Mouse (Mus musculus) stomach, postnatal 0 days (tissue): ENCODE measurements around the gene Pdcd7. TPM values are rescaled to one million over a fixed set of nuclear protein-coding genes. Genes with fewer than 3 reads are reported as not detected.
A peak's percentile ranks its signal among the peaks of the same experiment; 100 is the strongest.
"Not testable (repeated sequence)": the region's sequence is repeated elsewhere in the genome, so short reads cannot be mapped to it uniquely, and the experiment has no call there.

Experiments
- ATAC-seq: fragments of 200-750 bp; cut with Nextera tagmentation; 2 replicates; pipeline ENCODE4 v1.8.0; 2017; ENCODE audit not compliant: low FRiP score, low TSS enrichment
- DNase-seq: peaks from one replicate; pipeline ENCODE4 v3.0.0-alpha.2; 2016; ENCODE audit warnings: low spot score
- H3K27ac ChIP-seq: fragments of 300-500 bp; sonication (generic); replicated peaks from 2 replicates; pipeline ENCODE4 v1.5.1; 2014; ENCODE audit warnings: mild to moderate bottlenecking, control low read depth
- H3K27me3 ChIP-seq: fragments of 300-500 bp; sonication (generic); 2 replicates; pipeline ENCODE4 v1.6.1; 2014; ENCODE audit warnings: low read length; ENCODE audit not compliant: control insufficient read depth, insufficient read depth
- H3K36me3 ChIP-seq: fragments of 300-500 bp; sonication (generic); 2 replicates; pipeline ENCODE4 v1.6.1; 2014; ENCODE audit warnings: low read length, mixed read lengths; ENCODE audit not compliant: control insufficient read depth, insufficient read depth
- H3K4me1 ChIP-seq: fragments of 300-500 bp; sonication (generic); replicated peaks from 2 replicates; pipeline ENCODE4 v1.6.1; 2014; ENCODE audit warnings: antibody characterized with exemption; ENCODE audit not compliant: control insufficient read depth, insufficient read depth
- H3K4me2 ChIP-seq: fragments of 300-500 bp; sonication (generic); replicated peaks from 2 replicates; pipeline ENCODE4 v1.6.1; 2014; ENCODE audit warnings: low read depth, mild to moderate bottlenecking, control low read depth, moderate library complexity
- H3K4me3 ChIP-seq: fragments of 300-500 bp; sonication (generic); 2 replicates; pipeline ENCODE4 v1.5.1; 2014; ENCODE audit warnings: low read depth, low read length, control low read depth
- H3K9ac ChIP-seq: fragments of 300-500 bp; sonication (generic); 2 replicates; pipeline ENCODE4 v1.6.1; 2014; ENCODE audit warnings: mild to moderate bottlenecking, low read length, control low read depth, mixed read lengths
- H3K9me3 ChIP-seq: fragments of 300-500 bp; sonication (generic); 2 replicates; pipeline ENCODE4 v1.6.1; 2016; ENCODE audit warnings: low read length; ENCODE audit not compliant: control insufficient read depth
- CTCF ChIP-seq: IDR thresholded peaks from 2 replicates; pipeline ENCODE4 v1.5.1; 2016; ENCODE audit warnings: antibody characterized with exemption, low read depth, mild to moderate bottlenecking, moderate library complexity
- EP300 ChIP-seq: optimal IDR thresholded peaks from 2 replicates; pipeline ENCODE3; 2016; ENCODE audit warnings: antibody characterized with exemption
- WGBS: fragments of 180-500 bp; shearing (Covaris S2); extraction: QIAGEN DNeasy Blood & Tissue Kit; methylation state at CpG from one replicate; pipeline ENCODE4 v1.1.7; 2014; 5-methylcytosine and 5-hydroxymethylcytosine counted together
- polyA plus RNA-seq: library from polyadenylated mRNA; unstranded; fragments of >200 nt; fragmentation: Nextera tagmentation; extraction: Ambion mirVana; gene quantifications from 2 replicates; pipeline ENCODE4 v1.2.1, GENCODE M21; 2015

Pdcd7 gene
- polyA plus RNA-seq, 1 experiment from 2014 or later: 5.8 TPM

DNA sequence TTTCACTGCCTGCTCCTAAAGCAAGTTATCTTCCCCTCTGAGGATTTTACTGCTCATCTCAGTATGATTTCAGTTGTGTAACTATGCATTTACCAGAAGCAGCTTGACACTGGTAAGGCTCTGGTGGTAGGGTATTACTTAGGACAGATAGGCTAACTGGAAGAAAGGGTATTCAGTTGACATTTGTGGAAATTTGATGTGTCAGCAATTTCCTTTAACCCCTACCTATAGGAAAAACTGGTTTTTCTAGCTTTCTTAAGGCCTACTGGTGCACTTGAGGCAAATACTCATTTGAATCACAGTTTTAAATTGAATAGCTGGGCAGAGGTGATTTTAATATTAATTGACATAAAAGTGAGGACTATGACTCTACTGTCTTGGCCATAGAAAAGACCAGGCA, 19.9 kb upstream of the Pdcd7 start:
- Histone ChIP-seq H3K4me1 (no peaks in the 10 kb centered on the region), H3K4me2 (no peak overlapping the region), H3K9ac (no peak overlapping the region), H3K27me3 (no peaks in the 10 kb centered on the region), H3K4me3 (no peak overlapping the region), H3K9me3 (no peaks in the 10 kb centered on the region), H3K27ac (no peak overlapping the region), H3K36me3 (peaks cover 21% of the 10 kb centered on the region)
- TF ChIP-seq CTCF (no peak), EP300 (no peak)
- no peak for ATAC-seq
- no peak for DNase-seq

GRCm38 (mm10) chr9:65327371-65327770, 18.5 kb upstream of the Pdcd7 start:
- WGBS: 91% methylated on average over 2 of the region's 2 CpGs
- ATAC-seq: no peak
- Histone ChIP-seq H3K4me1 (no peaks in the 10 kb centered on the region), H3K27me3 (no peaks in the 10 kb centered on the region), H3K27ac (no peak overlapping the region), H3K9me3 (no peaks in the 10 kb centered on the region), H3K9ac (no peak overlapping the region), H3K4me2 (no peak overlapping the region), H3K36me3 (peaks cover 19% of the 10 kb centered on the region), H3K4me3 (no peak overlapping the region)
- DNase-seq: no peak
- TF ChIP-seq CTCF (no peak), EP300 (no peak)

GRCm38 (mm10) chr9:65333958-65334357, 11.9 kb upstream of the Pdcd7 start:
- Histone ChIP-seq H3K27ac (no peak overlapping the region), H3K9ac (no peak overlapping the region), H3K27me3 (no peaks in the 10 kb centered on the region), H3K4me2 (no peak overlapping the region), H3K4me3 (no peak overlapping the region), H3K4me1 (no peaks in the 10 kb centered on the region), H3K9me3 (no peaks in the 10 kb centered on the region), H3K36me3 (no peaks in the 10 kb centered on the region; the same call in 1 of the 2 replicates)
- WGBS: 88% methylated on average over 5 of the region's 5 CpGs
- no peak for TF ChIP-seq CTCF
- TF ChIP-seq EP300: no peak
- DNase-seq: no peak
- no peak for ATAC-seq

DNA sequence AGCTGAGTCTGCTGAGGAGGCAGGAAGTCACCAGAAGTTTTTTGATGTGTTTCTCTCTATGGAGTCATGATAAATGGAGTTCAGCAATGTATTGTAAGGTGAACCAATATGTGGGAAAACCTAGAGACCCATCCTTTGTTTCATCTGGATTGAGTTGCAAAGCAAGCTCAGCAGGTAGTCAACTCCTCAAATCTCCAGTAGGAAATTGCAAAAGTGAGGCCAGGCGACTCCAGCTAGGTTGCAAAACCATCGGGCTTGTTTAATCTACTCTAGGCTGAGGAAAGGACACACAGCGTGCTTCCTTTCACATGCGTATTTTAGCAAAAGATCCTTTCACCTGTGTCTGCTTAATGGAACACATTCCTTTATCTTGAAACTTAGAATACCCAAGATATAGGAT, 6.8 kb upstream of the Pdcd7 start:
- H3K4me3 ChIP-seq: no peak overlapping the region
- H3K27me3 ChIP-seq: no peaks in the 10 kb centered on the region
- no peaks in the 10 kb centered on the region for H3K4me1 ChIP-seq
- no peaks in the 10 kb centered on the region for H3K9me3 ChIP-seq
- ATAC-seq: no peak
- H3K36me3 ChIP-seq: no peaks in the 10 kb centered on the region
- no peak for TF ChIP-seq EP300
- no peak for TF ChIP-seq CTCF
- no peak overlapping the region for H3K4me2 ChIP-seq
- H3K9ac ChIP-seq: no peak overlapping the region
- no peak for DNase-seq
- WGBS: 75% methylated on average over 4 of the region's 4 CpGs
- H3K27ac ChIP-seq: no peak overlapping the region

DNA sequence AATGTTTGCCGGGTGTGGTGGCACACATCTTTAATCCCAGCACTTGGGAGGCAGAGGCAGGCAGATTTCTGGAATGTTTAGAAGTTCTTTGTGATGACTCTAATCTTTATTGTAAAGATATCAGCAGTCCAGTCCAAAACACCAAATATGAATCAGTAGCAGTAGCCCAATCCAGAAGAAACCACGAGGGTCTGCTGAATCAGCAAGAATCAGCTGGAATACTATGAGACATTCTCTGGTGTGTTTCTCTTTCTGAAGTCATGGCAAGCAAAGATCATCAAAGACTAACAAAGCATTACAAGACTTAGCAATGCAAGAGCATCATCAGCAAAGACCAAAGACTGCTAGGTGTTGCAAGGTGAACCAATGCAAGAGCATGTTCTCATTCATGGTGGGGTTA, 5.5 kb upstream of the Pdcd7 start:
- WGBS: 90% methylated on average over 2 of the region's 2 CpGs
- Histone ChIP-seq H3K9me3 (no peaks in the 10 kb centered on the region), H3K4me2 (no peak overlapping the region), H3K4me1 (no peaks in the 10 kb centered on the region), H3K9ac (no peak overlapping the region), H3K4me3 (no peak overlapping the region), H3K27ac (no peak overlapping the region), H3K36me3 (no peaks in the 10 kb centered on the region), H3K27me3 (no peaks in the 10 kb centered on the region)
- DNase-seq: no peak
- ATAC-seq: no peak
- no peak for TF ChIP-seq EP300
- TF ChIP-seq CTCF: no peak

- H3K27me3 ChIP-seq, H3K36me3 ChIP-seq, H3K4me1 ChIP-seq, DNase-seq, H3K9me3 ChIP-seq: not testable (repeated sequence)
- peak; percentile 2; the same call in 1 of the 2 replicates for ATAC-seq
- peak overlapping the region; percentile 84 for H3K4me2 ChIP-seq
- peak; percentile 39; the same call in 1 of the 2 replicates for TF ChIP-seq CTCF
- H3K27ac ChIP-seq: peak overlapping the region; percentile 100
- H3K9ac ChIP-seq: peak overlapping the region; percentile 32
- WGBS: 67% methylated on average over 11 of the region's 11 CpGs
- H3K4me3 ChIP-seq: peak overlapping the region; percentile 94
These were observed 465 bp upstream of the Pdcd7 start for GRCm38 (mm10) chr9:65345439-65345838.
